Mouse (Mus musculus) urinary bladder, postnatal 0 days (tissue): Measurements from ENCODE around the gene Ubc. TPM values are rescaled to one million over a fixed set of nuclear protein-coding genes. Genes with fewer than 3 reads are reported as not detected.

Experiments used
- polyA plus RNA-seq: library from polyadenylated mRNA; unstranded; fragments of >200 nt; fragmentation: Nextera tagmentation; extraction: Ambion mirVana; gene quantifications from 2 replicates; pipeline ENCODE4 v1.2.1, GENCODE M21; 2015

Ubc gene
- 680 and 814 TPM in 2 replicates for polyA plus RNA-seq

GRCm38 (mm10) chr5:125389579-125390441 is at the start of gene Ubc:
Gene Ubc (minus strand): TSS chr5:125390202.

GRCm38 (mm10) chr5:125433793-125434337 is 43.9 kb upstream of the Ubc start, which contains the start of gene Dhx37:
Gene Dhx37 (minus strand): TSS chr5:125434121.

GRCm38 (mm10) chr5:125389131-125389578 is 847 bp downstream of the Ubc start, which contains the start of gene Gm10382:
Gene Gm10382 (plus strand): TSS chr5:125389322.

GRCm38 (mm10) chr5:125340547-125341262 is 49.3 kb downstream of the Ubc start, which contains the start of gene Scarb1:
Gene Scarb1 (minus strand): TSS chr5:125341094.

Other genes with a start within 250 kb of the Ubc start
- gene Ncor2, start 211.0 kb downstream of the Ubc start, polyA plus RNA-seq = 16.3 and 16.5 TPM in 2 replicates
- gene Scarb1, start 49.1 kb downstream of the Ubc start, polyA plus RNA-seq = 43.0 and 50.1 TPM in 2 replicates
- 0.69 and 0.71 TPM in 2 replicates for gene Gm10382, start 880 bp downstream of the Ubc start, polyA plus RNA-seq
- 4.8 and 4.9 TPM in 2 replicates for gene Dhx37, start 43.9 kb upstream of the Ubc start, polyA plus RNA-seq
- gene Bri3bp, start 51.4 kb upstream of the Ubc start, polyA plus RNA-seq = 23.1 and 24.7 TPM in 2 replicates
- 46.1 and 87.9 TPM in 2 replicates for gene Aacs, start 85.6 kb upstream of the Ubc start, polyA plus RNA-seq
- gene Tmem132b, start 141.6 kb upstream of the Ubc start, polyA plus RNA-seq = 0.01 TPM in 1 of 2 replicates, not detected in the other